Mouse (Mus musculus) megakaryocyte-erythroid progenitor cell, adult 5-6 weeks (primary cell): ENCODE measurements around the gene Slc16a6. TPM values are rescaled to one million over a fixed set of nuclear protein-coding genes. Genes with fewer than 3 reads are reported as not detected.

ENCODE experiments used
- ATAC-seq: replicated peaks from 2 replicates; pipeline ENCODE4 v1.8.0; 2016; ENCODE audit warnings: mild to moderate bottlenecking, inconsistent platforms; ENCODE audit not compliant: severe bottlenecking, poor library complexity, low FRiP score, low TSS enrichment
- total RNA-seq, 2 experiments: library from RNA; stranded (forward) in 1 of 2; stranded (reverse) in 1 of 2; fragments of 200-1000, 215-1000 nt in 1 of 2; fragments of >200 nt in 1 of 2; fragmentation: Nextera tagmentation in 1 of 2; gene quantifications; 2 replicates each; pipeline ENCODE4 v1.2.3; 2014 to 2017

The Slc16a6 gene
- total RNA-seq, 2 experiments from 2014 or later = 16.5 to 46.9 TPM

GRCm38 (mm10) chr11:109460586-109460985 is 12.8 kb downstream of the Slc16a6 start:
- no peak for ATAC-seq

DNA sequence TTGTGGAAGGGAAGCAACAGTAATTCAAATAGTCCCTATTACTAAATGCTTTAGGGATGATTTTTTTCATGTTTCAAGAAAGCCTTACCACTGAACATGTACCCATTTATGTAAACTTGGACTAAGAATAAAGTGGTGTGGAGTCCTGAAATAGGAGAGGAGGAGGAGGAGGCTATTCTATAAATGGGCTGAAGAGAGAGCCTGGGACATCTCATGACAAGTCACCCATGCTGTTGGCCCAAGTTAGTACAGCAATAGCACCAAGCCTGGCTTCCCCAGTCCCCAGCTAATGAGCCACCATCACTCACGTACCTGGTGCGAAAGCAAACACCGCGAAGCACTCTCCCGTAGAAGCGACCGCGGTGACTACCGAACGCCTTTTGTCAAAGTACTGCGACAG is 15.2 kb downstream of the Slc16a6 start:
- ATAC-seq = no peak

GRCm38 (mm10) chr11:109456261-109456660 is 17.1 kb downstream of the Slc16a6 start:
- no peak for ATAC-seq

- ATAC-seq = peak; percentile 59
Measured at GRCm38 (mm10) chr11:109451169-109451568, 22.2 kb downstream of the Slc16a6 start.

- ATAC-seq = peak; percentile 76
Measured at GRCm38 (mm10) chr11:109445438-109446035, 27.9 kb downstream of the Slc16a6 start.

DNA sequence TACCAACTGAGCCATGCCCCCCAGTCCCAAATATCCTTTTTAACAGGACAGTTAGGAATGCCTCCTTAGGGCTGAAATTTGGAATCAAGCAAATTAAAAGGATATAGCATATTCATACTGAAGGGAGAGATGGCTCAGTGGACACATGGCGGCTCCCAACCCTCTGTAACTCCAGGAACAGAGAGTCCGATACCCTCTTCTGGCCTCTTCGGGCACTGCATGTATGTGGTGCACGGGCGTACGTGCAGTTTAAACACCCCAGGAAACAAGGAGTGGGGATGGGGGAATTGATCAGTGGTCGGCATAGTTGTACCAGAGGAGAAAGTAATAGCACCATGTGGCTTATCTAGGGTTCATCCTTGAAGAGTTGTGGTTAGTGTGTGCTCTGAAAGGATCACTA is 28.8 kb downstream of the Slc16a6 start:
- ATAC-seq = peak; percentile 58

DNA sequence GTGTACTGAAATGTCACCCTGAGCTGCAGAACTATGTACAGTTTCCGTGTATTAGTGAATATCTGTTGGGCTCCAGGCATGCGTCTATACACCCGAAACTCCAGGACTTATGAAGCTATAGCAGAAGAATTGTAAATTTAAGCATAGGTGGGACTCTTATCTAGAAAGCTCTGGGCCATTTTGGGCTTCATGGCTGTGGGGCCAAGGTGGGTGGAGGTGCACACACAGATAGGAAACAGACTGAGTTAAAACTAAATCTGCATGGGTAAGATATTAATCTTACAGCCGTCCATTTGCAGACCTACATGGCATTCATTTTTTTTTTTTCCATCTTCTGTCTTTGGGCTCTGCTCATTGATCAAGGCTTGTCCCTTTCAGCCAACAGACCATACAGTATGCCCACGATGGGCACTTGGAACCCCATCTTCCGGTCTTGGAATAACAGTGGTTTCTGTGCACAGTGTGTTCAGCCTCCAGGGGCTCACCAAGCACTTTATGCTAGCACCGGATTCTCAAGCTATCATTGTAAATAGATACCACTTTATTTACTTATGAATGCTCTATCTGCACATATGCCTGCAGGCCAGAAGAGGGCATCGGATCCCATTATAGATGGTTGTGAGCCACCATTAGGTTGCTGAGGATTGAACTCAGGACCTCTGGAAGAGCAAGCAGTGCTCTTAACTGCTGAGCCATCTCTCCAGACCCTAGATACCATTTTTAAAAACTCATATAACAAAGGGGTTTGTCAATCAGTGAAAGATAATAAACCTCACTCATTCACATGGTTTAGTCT is 29.7 kb downstream of the Slc16a6 start:
- 0 out of 2 replicates have a peak, but pooled peaks have one; percentile 3 for ATAC-seq

- ATAC-seq = no peak
Measured at GRCm38 (mm10) chr11:109442166-109442730, 31.1 kb downstream of the Slc16a6 start.

DNA sequence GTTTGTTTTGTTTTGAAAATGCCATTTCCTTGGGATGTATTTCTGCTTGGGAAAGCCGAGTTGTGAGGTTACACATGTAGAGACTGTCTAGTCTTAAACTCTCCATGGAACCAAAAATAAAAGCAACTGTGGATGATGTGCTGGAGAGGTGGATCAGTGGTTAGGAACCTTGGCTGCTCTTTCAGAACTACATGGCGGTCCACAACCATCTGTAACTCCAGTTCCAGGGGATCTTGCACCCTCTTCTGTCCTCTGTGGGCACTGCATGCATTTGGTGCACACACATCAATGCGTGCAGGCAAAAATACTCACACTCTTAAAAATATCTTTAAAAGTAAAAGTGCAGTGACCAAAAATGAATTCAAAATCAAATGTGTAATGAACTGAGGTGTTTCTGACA is 32.3 kb downstream of the Slc16a6 start:
- peak; percentile 64 for ATAC-seq

DNA sequence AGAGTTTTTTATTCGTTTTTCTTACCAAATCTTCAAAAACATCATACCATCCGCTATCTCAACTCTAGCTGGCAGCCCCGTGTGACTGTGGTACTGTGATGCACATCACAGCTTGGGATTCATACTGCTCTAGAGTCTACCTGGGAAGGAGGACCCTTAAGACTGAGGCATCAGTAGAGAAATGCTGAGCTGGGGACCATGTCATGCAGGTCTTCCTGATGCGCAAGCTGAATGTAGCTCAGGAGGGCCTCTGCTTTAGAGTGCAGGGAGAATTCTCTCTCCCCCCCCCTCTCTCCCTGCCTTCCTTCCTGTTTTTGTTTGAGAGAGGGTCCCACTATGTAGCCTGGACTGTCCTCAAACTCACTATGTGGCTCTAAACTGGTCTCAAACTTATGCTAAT is 32.8 kb downstream of the Slc16a6 start:
- no peak for ATAC-seq

DNA sequence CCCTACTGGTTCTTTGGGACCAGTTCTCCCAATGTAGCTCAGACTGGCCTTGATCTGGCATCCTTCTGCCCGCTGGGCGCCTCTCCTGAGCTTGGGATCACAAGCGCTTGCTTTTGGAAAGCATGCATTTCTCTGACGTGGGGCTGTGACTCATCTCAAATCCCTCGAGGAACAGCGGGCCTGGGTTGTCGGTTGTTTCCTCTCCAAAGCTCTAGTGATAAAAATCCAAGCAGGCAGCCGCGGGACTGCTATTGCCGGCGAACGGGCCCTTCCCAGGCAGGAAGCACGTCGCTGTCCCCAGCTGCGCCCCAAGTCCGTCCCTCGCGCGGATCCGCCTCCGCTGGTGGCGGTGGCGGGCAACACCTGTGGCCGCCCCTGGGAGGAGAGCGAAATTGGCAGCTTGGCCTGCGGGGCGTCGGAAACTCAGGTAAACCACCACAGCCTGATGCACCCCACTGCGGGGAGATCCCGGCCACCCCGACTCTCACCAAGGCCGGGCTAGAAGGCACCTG is 33.5 kb downstream of the Slc16a6 start:
- peak; percentile 70 for ATAC-seq

GRCm38 (mm10) chr11:109439209-109439608 is 34.2 kb downstream of the Slc16a6 start:
- no peak for ATAC-seq

GRCm38 (mm10) chr11:109436889-109437288 is 36.5 kb downstream of the Slc16a6 start:
- no peak for ATAC-seq

DNA sequence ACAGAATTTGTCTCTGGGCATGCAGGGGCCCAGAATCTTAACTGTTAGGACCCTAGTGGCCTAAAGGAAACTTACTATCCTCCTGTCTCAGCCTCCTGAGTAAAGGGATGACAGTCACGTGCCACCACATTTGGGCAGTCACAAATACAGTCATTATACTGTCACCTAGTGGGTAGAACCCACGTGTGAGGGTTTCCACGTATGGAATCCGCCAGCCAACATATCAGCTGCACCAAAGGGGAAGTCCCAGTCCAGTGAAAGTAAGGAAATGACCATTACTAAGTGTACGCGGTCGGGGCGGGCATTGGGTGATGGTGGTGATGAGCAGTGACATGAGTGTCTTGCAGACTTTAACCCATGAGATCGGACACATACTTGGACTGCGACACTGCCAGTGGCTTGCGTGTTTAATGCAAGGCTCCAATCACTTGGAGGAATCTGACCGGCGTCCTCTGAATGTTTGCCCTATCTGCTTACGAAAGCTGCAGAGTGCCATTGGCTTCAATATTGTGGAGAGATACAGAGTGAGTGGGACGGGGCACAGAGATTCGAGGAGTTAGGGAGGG is 39.1 kb downstream of the Slc16a6 start:
- ATAC-seq = no peak

DNA sequence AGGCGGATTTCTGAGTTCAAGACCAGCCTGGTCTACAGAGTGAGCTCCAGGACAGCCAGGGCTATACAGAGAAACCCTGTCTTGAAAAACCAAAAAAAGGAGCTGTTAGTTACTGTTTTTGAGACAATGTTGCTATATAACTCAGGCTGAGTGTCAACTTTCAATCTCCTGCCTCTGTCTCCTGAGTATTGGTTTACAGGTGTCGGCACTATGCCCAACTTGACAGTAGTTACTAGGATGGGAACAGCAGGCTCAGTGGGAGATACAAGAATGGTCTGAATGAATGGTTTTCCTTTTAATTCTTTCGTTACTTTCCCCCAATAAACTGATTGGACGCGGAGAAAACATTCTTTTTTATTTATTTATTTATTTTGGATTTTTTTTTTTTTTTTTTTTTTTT is 46.0 kb downstream of the Slc16a6 start:
- no peak for ATAC-seq

DNA sequence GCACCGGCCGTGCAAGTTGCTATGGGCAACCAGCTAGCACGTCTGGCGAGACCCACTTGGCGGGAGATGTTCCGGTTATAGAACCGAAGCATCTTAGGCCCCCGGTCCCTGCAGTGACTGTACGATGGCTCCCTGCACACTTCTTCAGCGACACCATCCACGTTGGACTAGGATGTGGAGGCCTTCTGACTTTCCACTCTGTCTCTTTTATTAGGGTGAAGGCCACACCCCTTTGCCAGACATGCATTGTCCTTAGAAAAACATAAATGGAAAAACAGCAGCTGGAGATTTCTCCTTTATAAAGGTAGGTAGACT is 47.2 kb downstream of the Slc16a6 start:
- ATAC-seq = no peak

DNA sequence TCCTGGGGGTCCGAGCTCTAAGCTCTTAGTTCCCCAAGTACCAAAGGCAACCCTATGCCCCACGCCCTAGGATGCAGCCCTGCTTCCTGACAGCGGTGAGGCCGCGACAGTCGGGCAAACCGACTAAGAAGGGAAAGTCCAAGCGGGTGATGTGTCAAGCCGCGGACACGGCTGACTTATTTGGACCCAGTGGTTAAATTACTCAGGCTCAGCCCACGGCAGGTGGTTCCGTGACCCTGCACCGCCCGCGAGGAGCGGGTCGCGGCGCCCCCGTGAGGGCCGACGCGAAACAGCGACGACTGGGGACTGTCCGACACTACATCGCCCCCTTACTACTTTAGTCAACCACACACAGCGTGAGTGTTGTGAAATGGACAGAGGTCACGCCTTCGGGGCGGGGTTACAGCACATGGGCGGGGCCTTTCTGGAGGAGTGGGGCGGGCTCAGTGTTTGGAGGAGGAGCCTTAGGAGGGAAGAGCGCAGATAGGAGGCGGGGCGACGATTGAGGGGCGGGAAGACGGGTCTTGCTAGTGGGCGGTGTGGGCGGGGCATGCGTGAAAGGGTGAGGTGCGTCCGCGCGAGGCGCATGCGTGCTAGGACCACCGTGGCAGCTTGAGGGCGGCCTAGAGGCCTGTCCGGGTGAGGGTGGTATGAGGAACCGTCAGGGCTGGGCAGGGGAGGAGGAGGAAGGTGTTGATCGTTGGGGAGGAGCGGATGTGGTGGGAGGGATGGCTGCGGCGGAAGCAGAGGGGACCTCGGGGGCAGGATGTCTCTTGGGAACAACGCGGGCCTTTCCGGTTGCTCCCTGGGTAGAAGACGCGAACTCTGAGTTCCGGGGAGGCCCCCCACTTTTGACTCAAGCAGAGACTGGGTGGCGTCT is 47.8 kb downstream of the Slc16a6 start, which contains the start of gene Amz2:
TSS of gene Amz2 (plus strand) at position 555 of the 880 bp plus-strand sequence.
- peak; percentile 88 for ATAC-seq

DNA sequence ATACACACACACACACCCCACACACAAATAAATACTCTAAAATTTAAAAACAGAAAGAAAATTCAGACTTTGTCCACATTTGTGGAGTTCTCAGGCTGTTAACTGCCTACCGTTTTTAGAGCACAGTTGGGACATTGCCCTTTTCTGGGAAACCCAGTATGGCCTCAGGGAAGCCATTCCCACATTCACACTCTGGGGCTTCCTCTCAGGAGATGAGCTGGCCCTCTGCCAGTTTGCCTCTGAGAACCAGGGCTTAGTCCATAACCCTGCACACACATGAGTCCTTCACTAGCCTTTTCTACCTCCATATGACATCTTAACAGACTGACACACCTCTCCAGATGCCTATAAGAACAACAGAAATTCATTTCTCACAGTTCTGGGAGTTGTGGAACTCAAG is 50.1 kb downstream of the Slc16a6 start:
- ATAC-seq = no peak

DNA sequence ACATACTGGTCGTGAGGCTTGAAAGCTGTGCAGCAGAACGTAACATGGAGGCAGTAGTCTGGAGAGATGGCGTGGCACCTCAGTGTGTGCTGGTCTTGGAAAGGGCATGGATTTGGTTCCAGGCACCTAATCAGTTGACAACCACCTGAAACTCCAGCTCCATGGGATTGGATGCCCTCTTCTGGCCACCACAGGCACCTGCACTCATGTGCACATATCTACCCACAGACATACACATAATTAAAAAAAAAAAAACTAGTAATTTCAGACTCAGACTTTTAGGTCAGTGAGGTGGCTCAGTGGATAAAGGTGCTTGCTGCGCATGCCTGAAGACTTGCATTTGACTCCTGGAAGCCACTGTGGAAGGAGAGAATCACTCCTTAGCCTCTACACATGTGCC is 51.1 kb downstream of the Slc16a6 start:
- ATAC-seq = no peak
